Mouse (Mus musculus) limb, embryonic 15.5 days (tissue): ENCODE measurements around the gene Kctd12. TPM values are rescaled to one million over a fixed set of nuclear protein-coding genes. Genes with fewer than 3 reads are reported as not detected.

Experiments used
- ATAC-seq: fragments of 200-750 bp; cut with Nextera tagmentation; 2 replicates; pipeline ENCODE4 v1.8.0; 2017; ENCODE audit warnings: low read depth, moderate TSS enrichment; ENCODE audit not compliant: insufficient number of reproducible peaks, low FRiP score, low TSS enrichment
- H3K27ac ChIP-seq: fragments of 300-500 bp; sonication (generic); 2 replicates; pipeline ENCODE4 v1.5.1; 2015; ENCODE audit warnings: moderate library complexity, mild to moderate bottlenecking, inconsistent platforms
- H3K27me3 ChIP-seq: fragments of 300-500 bp; sonication (generic); 2 replicates; pipeline ENCODE4 v1.6.1; 2015; ENCODE audit warnings: inconsistent platforms
- H3K36me3 ChIP-seq: fragments of 300-500 bp; sonication (generic); 2 replicates; pipeline ENCODE4 v1.6.1; 2015; ENCODE audit warnings: inconsistent platforms
- H3K4me1 ChIP-seq: fragments of 300-500 bp; sonication (generic); 2 replicates; pipeline ENCODE4 v1.6.1; 2015; ENCODE audit warnings: inconsistent platforms
- H3K4me2 ChIP-seq: fragments of 300-500 bp; sonication (generic); 2 replicates; pipeline ENCODE4 v1.6.1; 2015; ENCODE audit warnings: mild to moderate bottlenecking, inconsistent platforms
- H3K4me3 ChIP-seq: fragments of 300-500 bp; sonication (generic); 2 replicates; pipeline ENCODE4 v1.5.1; 2015; ENCODE audit warnings: mild to moderate bottlenecking, inconsistent platforms
- H3K9ac ChIP-seq: fragments of 300-500 bp; sonication (generic); 2 replicates; pipeline ENCODE4 v1.6.1; 2015; ENCODE audit warnings: inconsistent platforms
- H3K9me3 ChIP-seq: fragments of 300-500 bp; sonication (generic); 2 replicates; pipeline ENCODE4 v1.6.1; 2016; ENCODE audit warnings: inconsistent platforms
- WGBS: fragments of 180-500 bp; shearing (Covaris S2); methylation state at CpG from one replicate; pipeline ENCODE4 v1.1.7; 2015; 5-methylcytosine and 5-hydroxymethylcytosine counted together
- microRNA-seq: library from miRNA; unstranded; fragments of <30 nt; microRNA quantifications from one replicate; pipeline ENCODE4, GENCODE M21; 2016
- polyA plus RNA-seq: library from polyadenylated mRNA; unstranded; fragments of >200 nt; fragmentation: Nextera tagmentation; extraction: Ambion mirVana; gene quantifications from 2 replicates; pipeline ENCODE4 v1.2.1, GENCODE M21; 2015

Gene Kctd12
- polyA plus RNA-seq, 1 experiment from 2014 or later: 50.6 TPM

DNA sequence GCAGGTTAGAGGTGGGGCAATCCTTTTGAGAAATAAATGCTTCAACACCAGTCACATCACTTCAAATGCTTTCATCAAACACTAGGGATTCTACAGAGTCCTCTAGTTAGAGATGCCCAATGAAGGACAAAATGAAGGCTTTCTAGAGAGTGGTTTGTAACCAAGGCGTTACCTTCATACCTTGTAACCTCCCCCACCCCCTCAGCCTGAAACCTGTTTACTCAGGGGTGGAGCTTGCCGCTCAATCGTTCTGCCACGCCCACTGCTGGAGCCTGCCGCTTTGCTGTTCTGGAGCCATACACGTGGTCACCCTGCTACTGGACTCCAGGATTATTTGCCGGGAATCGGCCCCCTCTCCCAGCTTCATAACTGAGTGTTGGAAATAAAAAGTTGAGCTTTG lies 28.9 kb downstream of the Kctd12 start:
- H3K36me3 ChIP-seq: no peaks in the 10 kb centered on the region
- no peaks in the 10 kb centered on the region for H3K4me1 ChIP-seq
- no peaks in the 10 kb centered on the region for H3K27me3 ChIP-seq
- H3K4me3 ChIP-seq: no peak overlapping the region
- no peak for ATAC-seq
- H3K9ac ChIP-seq: no peak overlapping the region
- no peak overlapping the region for H3K4me2 ChIP-seq
- 24% methylated on average over 8 of the region's 8 CpGs for WGBS
- H3K9me3 ChIP-seq: no peaks in the 10 kb centered on the region
- H3K27ac ChIP-seq: no peak overlapping the region

DNA sequence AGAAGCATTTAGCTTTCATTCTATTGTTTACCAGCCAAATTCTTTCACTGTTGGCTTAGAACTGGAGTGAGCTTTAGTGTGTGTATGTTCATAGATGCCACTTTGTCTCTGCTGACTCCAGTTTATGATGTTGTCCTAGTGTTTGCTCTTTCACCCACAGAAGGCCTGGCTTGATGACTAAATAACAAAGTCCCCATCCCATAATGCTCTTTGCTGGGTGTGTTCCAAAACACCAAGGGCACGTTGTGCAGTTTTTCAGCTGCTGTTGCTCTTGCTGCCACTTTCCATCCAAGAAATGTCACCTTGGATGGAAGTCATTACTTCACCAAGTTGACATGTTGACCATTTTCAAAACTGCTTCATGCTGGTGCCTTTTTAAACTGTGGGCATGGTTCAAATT lies 30.5 kb downstream of the Kctd12 start:
- Histone ChIP-seq H3K4me2 (no peak overlapping the region), H3K4me1 (no peaks in the 10 kb centered on the region), H3K4me3 (no peak overlapping the region), H3K36me3 (no peaks in the 10 kb centered on the region), H3K27ac (no peak overlapping the region), H3K9ac (no peak overlapping the region), H3K27me3 (no peaks in the 10 kb centered on the region), H3K9me3 (no peaks in the 10 kb centered on the region)
- ATAC-seq: no peak
- WGBS: 73% methylated on average over 1 of the region's 1 CpGs

DNA sequence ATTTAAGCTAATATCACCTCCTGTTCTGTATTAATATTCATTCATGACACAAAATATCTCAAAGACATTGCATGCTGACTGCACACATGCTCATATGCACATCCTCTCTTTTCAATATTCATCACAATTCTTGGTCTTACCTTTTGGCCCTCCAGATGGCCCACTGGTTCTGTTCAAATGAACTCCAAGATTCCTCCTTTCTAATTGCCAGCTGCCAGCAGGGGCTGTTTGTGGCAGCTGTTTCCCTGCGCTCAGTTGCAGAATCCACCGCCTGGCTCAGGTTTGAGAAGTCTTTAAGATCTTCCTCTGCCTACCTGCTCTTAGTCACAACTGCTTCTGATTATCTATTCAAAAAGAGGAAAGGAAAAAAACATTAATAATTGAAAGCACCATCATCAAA lies 34.6 kb downstream of the Kctd12 start:
- H3K4me1 ChIP-seq: no peaks in the 10 kb centered on the region
- WGBS: 47% methylated on average over 2 of the region's 2 CpGs
- H3K36me3 ChIP-seq: no peaks in the 10 kb centered on the region
- H3K27me3 ChIP-seq: no peaks in the 10 kb centered on the region
- no peak overlapping the region for H3K9ac ChIP-seq
- no peak overlapping the region for H3K4me2 ChIP-seq
- no peaks in the 10 kb centered on the region for H3K9me3 ChIP-seq
- no peak overlapping the region for H3K27ac ChIP-seq
- ATAC-seq: no peak
- H3K4me3 ChIP-seq: no peak overlapping the region

- H3K27ac ChIP-seq: no peak overlapping the region
- no peak overlapping the region for H3K9ac ChIP-seq
- H3K4me3 ChIP-seq: no peak overlapping the region
- no peak for ATAC-seq
- no peaks in the 10 kb centered on the region for H3K9me3 ChIP-seq
- no peaks in the 10 kb centered on the region for H3K4me1 ChIP-seq
- no peaks in the 10 kb centered on the region for H3K36me3 ChIP-seq
- no peak overlapping the region for H3K4me2 ChIP-seq
- WGBS: 75% methylated on average over 2 of the region's 2 CpGs
- no peaks in the 10 kb centered on the region for H3K27me3 ChIP-seq
Measured at GRCm38 (mm10) chr14:102942222-102942843, 40.1 kb downstream of the Kctd12 start.

GRCm38 (mm10) chr14:102934878-102935277 lies 47.6 kb downstream of the Kctd12 start:
- no peak for ATAC-seq
- 52% methylated on average over 2 of the region's 2 CpGs for WGBS
- Histone ChIP-seq H3K36me3 (no peaks in the 10 kb centered on the region), H3K4me1 (peaks cover 3% of the 10 kb centered on the region; the same call in 1 of the 2 replicates), H3K4me3 (no peak overlapping the region), H3K27ac (no peak overlapping the region), H3K4me2 (no peak overlapping the region), H3K9ac (no peak overlapping the region), H3K9me3 (no peaks in the 10 kb centered on the region), H3K27me3 (no peaks in the 10 kb centered on the region)

DNA sequence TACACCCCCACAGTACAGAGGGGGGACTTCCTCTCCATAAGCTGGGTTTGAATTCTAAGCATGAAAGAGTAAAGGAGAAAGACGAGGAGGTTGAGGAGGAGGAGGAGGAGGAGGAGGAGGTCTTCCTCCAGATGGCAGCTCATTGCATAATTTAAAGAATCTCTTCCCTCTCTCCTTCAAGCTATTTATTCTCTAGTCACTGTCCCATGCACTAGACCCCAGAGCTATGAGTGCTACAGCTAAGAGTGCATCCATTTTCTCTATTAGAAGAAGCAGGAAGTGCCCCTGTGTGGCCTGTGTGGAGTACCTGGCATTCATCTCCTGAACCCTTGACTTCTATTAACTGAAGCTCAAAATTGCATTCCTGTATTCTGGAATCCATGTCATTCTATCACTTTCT lies 51.5 kb downstream of the Kctd12 start:
- Histone ChIP-seq H3K27me3 (no peaks in the 10 kb centered on the region), H3K27ac (no peak overlapping the region), H3K36me3 (no peaks in the 10 kb centered on the region), H3K4me2 (no peak overlapping the region), H3K9ac (no peak overlapping the region), H3K9me3 (no peaks in the 10 kb centered on the region), H3K4me1 (peaks cover 9% of the 10 kb centered on the region; the same call in 1 of the 2 replicates), H3K4me3 (no peak overlapping the region)
- 62% methylated on average over 1 of the region's 1 CpGs for WGBS
- no peak for ATAC-seq

GRCm38 (mm10) chr14:102929545-102929944 lies 52.9 kb downstream of the Kctd12 start:
- Histone ChIP-seq H3K9ac (no peak overlapping the region), H3K36me3 (no peaks in the 10 kb centered on the region), H3K27ac (no peak overlapping the region), H3K4me3 (no peak overlapping the region), H3K27me3 (no peaks in the 10 kb centered on the region), H3K9me3 (no peaks in the 10 kb centered on the region), H3K4me2 (no peak overlapping the region), H3K4me1 (0 out of 2 replicates have a peak, but pooled peaks cover 6% of the 10 kb centered on the region)
- 80% methylated on average over 3 of the region's 3 CpGs for WGBS
- ATAC-seq: no peak

GRCm38 (mm10) chr14:102927847-102928466 lies 54.5 kb downstream of the Kctd12 start:
- WGBS: 48% methylated on average over 5 of the region's 5 CpGs
- H3K36me3 ChIP-seq: no peaks in the 10 kb centered on the region
- no peak overlapping the region for H3K4me3 ChIP-seq
- no peak overlapping the region for H3K4me2 ChIP-seq
- no peak overlapping the region for H3K9ac ChIP-seq
- H3K4me1 ChIP-seq: 0 out of 2 replicates have a peak, but pooled peaks cover 6% of the 10 kb centered on the region
- H3K27ac ChIP-seq: no peak overlapping the region
- no peaks in the 10 kb centered on the region for H3K27me3 ChIP-seq
- H3K9me3 ChIP-seq: no peaks in the 10 kb centered on the region
- ATAC-seq: no peak

Small RNA genes within 50 kb of the gene (microRNA-seq; reads per million reads assigned to microRNA genes)
- gene Mir5130: 2.9 reads per million, percentile 7 among the genes with 10 or more reads in this experiment

Other genes starting within 250 kb of the Kctd12 start
- not detected in 2 replicates for gene Acod1, start 64.3 kb upstream of the Kctd12 start, polyA plus RNA-seq
- gene Cln5, start 87.6 kb upstream of the Kctd12 start, polyA plus RNA-seq: 33.5 and 35.2 TPM in 2 replicates
- gene Fbxl3, start 116.9 kb upstream of the Kctd12 start, polyA plus RNA-seq: 21.6 and 26.7 TPM in 2 replicates